8 mouse cellular contexts compared by ENCODE assay signal in genomic region chr7:110816037-110816436, GRCm38 (mm10). TPM values are rescaled to one million over a fixed set of nuclear protein-coding genes. Genes with fewer than 3 reads are reported as not detected.
DNase-seq lines count a peak whose midpoint lies in the region; ATAC-seq and TF ChIP-seq lines count a peak whose summit lies in the region.

No protein-coding gene starts in this region.

- H3K36me3 ChIP-seq in hindbrain, embryonic 16.5 days (ENCODE audit: control insufficient read depth, insufficient read depth, low read length): peaks cover 2% of the 10 kb centered on the region; the same call in 1 of the 2 replicates
- peaks cover 6% of the 10 kb centered on the region; the same call in 1 of the 2 replicates for H3K36me3 ChIP-seq in hindbrain, embryonic 12.5 days

- H3K9me3 ChIP-seq in hindbrain, embryonic 16.5 days (ENCODE audit: control insufficient read depth, low read length): no peaks in the 10 kb centered on the region
- H3K9me3 ChIP-seq in hindbrain, embryonic 12.5 days (replicated peaks): no peaks in the 10 kb centered on the region

- no peak overlapping the region for H3K9ac ChIP-seq in hindbrain, embryonic 16.5 days (ENCODE audit: low read depth, low read length)
- no peak overlapping the region for H3K9ac ChIP-seq in hindbrain, embryonic 12.5 days

- peak; percentile 15; the same call in 1 of the 2 replicates for TF ChIP-seq CTCF in embryonic fibroblast, embryonic 13.5 days (IDR thresholded peaks at IDR 0.05; ENCODE audit: borderline replicate concordance, insufficient read depth, low read length)

- intact Hi-C loops in gastrocnemius, postnatal 14 days (cut with DNase I; ENCODE audit: low total_unique reads): loop anchor here (5.0 kb wide), 1 partner anchor 111 kb away; no protein-coding TSS in a partner anchor

- WGBS in hindbrain, embryonic 16.5 days: 72% methylated on average over 5 of the region's 5 CpGs
- WGBS in hindbrain, embryonic 12.5 days: 73% methylated on average over 5 of the region's 5 CpGs

- no peaks in the 10 kb centered on the region for H3K4me1 ChIP-seq in hindbrain, embryonic 16.5 days (ENCODE audit: control insufficient read depth, insufficient read depth, low read depth, low read length)
- no peaks in the 10 kb centered on the region for H3K4me1 ChIP-seq in hindbrain, embryonic 12.5 days
- H3K4me1 ChIP-seq in embryonic fibroblast, embryonic 13.5 days (ENCODE audit: control insufficient read depth, insufficient read depth, low read length): peaks cover 1% of the 10 kb centered on the region; the same call in 1 of the 2 replicates

- DNase-seq in CD8-positive naive resting alpha-beta T cell, adult 2 months (ENCODE audit: low read depth in 2 of 2, low spot score in 2 of 2): peak; percentile 15 to 57
- peak; percentile 70 for DNase-seq in ZHBTc4 (ENCODE audit: low read depth, low spot score)
- peak; percentile 56 to 69 for DNase-seq in layer of hippocampus, postnatal 10 days (ENCODE audit: low spot score in 2 of 2)
- peak; percentile 19 to 53 for DNase-seq in natural killer cell, adult 2 months (ENCODE audit: low spot score in 2 of 2)
- no peak for DNase-seq in gastrocnemius, postnatal 14 days

- H3K27me3 ChIP-seq in hindbrain, embryonic 16.5 days (replicated peaks; ENCODE audit: control insufficient read depth, insufficient read depth, low read length): no peaks in the 10 kb centered on the region
- no peaks in the 10 kb centered on the region for H3K27me3 ChIP-seq in hindbrain, embryonic 12.5 days

- H3K27ac ChIP-seq in hindbrain, embryonic 16.5 days (ENCODE audit: low read depth, low read length): no peak overlapping the region
- no peak overlapping the region for H3K27ac ChIP-seq in hindbrain, embryonic 12.5 days
- H3K27ac ChIP-seq in embryonic fibroblast, embryonic 13.5 days (ENCODE audit: insufficient read depth, low read length): no peak overlapping the region

- no peak overlapping the region for H3K4me2 ChIP-seq in hindbrain, embryonic 16.5 days (ENCODE audit: low read length)
- no peak overlapping the region for H3K4me2 ChIP-seq in hindbrain, embryonic 12.5 days (replicated peaks)

- ATAC-seq in hindbrain, embryonic 16.5 days: 0 out of 2 replicates have a peak, but pooled peaks have one; percentile 52
- no peak for ATAC-seq in hindbrain, embryonic 12.5 days (ENCODE audit: low FRiP score)

- TF ChIP-seq POLR2A in embryonic fibroblast, embryonic 13.5 days (IDR thresholded peaks at IDR 0.05; ENCODE audit: low read depth, low read length): no peak

- no peak overlapping the region for H3K4me3 ChIP-seq in hindbrain, embryonic 16.5 days (ENCODE audit: low read length)
- H3K4me3 ChIP-seq in hindbrain, embryonic 12.5 days: no peak overlapping the region
- H3K4me3 ChIP-seq in embryonic fibroblast, embryonic 13.5 days (ENCODE audit: insufficient read depth, low read length): no peak overlapping the region

RNA-seq across cellular contexts. Expression of gene Rnf141, which starts 28.2 kb away (rescaled TPM):
- 39.6 and 48.9 TPM in 2 replicates for polyA plus RNA-seq in hindbrain, embryonic 16.5 days (2015; fragmentation: Nextera tagmentation; extraction: Ambion mirVana)
- polyA plus RNA-seq in hindbrain, embryonic 12.5 days (2016; fragmentation: Nextera tagmentation; extraction: Ambion mirVana): 25.7 and 27.7 TPM in 2 replicates
- polyA plus RNA-seq in embryonic fibroblast, embryonic 13.5 days (2011; ENCODE audit: insufficient read length, low read depth, missing spikeins): 36.1 and 41.2 TPM in 2 replicates
- 10 to 100 TPM; 84.3 to 87.3 TPM for total RNA-seq in layer of hippocampus, postnatal 10 days (2021)
- total RNA-seq in gastrocnemius, postnatal 14 days (2021): 10 to 100 TPM; 12.7 to 13.7 TPM

RNA-seq across cellular contexts. Expression of gene Lyve1, which starts 47.0 kb away (rescaled TPM):
- polyA plus RNA-seq in hindbrain, embryonic 16.5 days (2015; fragmentation: Nextera tagmentation; extraction: Ambion mirVana): 5.6 and 6.6 TPM in 2 replicates
- 4.7 and 5.3 TPM in 2 replicates for polyA plus RNA-seq in hindbrain, embryonic 12.5 days (2016; fragmentation: Nextera tagmentation; extraction: Ambion mirVana)
- polyA plus RNA-seq in embryonic fibroblast, embryonic 13.5 days (2011; ENCODE audit: insufficient read length, low read depth, missing spikeins): not detected in 2 replicates
- total RNA-seq in layer of hippocampus, postnatal 10 days (2021): 1 to 10 TPM; 1.8 to 2.8 TPM
- 10 to 100 TPM; 10.4 to 11.9 TPM for total RNA-seq in gastrocnemius, postnatal 14 days (2021)

RNA-seq across cellular contexts. Expression of gene Ampd3, which starts 48.0 kb away (rescaled TPM):
- polyA plus RNA-seq in hindbrain, embryonic 16.5 days (2015; fragmentation: Nextera tagmentation; extraction: Ambion mirVana): 14.3 and 14.9 TPM in 2 replicates
- polyA plus RNA-seq in hindbrain, embryonic 12.5 days (2016; fragmentation: Nextera tagmentation; extraction: Ambion mirVana): 4.0 TPM in 2 replicates
- polyA plus RNA-seq in embryonic fibroblast, embryonic 13.5 days (2011; ENCODE audit: insufficient read length, low read depth, missing spikeins): 4.6 and 8.8 TPM in 2 replicates
- 10 to 100 TPM; 25.7 to 27.0 TPM for total RNA-seq in layer of hippocampus, postnatal 10 days (2021)
- total RNA-seq in gastrocnemius, postnatal 14 days (2021): 1 to 10 TPM; 6.6 to 7.7 TPM
